8 mouse cellular contexts compared by ENCODE assay signal in the genomic region with DNA sequence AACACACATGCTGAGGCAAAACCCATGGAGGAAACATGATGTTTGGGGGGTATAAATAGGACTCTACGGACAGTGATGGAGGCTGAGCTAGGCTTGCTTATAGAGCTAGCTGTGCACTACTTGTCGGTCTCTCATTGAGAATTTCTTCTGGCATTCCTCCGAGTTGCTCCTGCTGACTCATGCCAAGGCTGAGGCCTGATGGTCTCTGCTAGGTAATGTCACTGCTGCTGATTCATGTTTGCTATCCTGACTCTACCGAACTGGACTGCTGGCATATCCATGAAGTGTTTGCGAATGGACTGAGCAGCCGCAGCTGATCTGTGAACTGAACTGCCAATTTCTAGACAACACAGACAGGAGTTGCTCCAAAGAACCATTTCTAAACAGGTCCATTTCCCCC.
"Had no signal": no experiment of that assay in that cellular context is flagged by ENCODE, and none has a peak within 500 bp of the region (broad histone marks: within the 10 kb centered on the region; RNA-seq: fewer than 3 reads in every experiment).

No protein-coding gene starts in this region.

- DNase-seq: kidney, adult 2 months; kidney, postnatal 14 days; lung, embryonic 14.5 days; lung, postnatal 14 days; right cerebral cortex, adult 18-20 months; right cerebral cortex, postnatal 25 days; thymus, adult 18-20 months; thymus, postnatal 36 days had no signal
